Mouse (Mus musculus) myocyte (in vitro differentiated cells): ENCODE measurements around the gene Plxna2. TPM values are rescaled to one million over a fixed set of nuclear protein-coding genes. Genes with fewer than 3 reads are reported as not detected.

ENCODE experiments used
- H3K27me3 ChIP-seq: one replicate; pipeline ENCODE4 v1.6.1; 2011; ENCODE audit not compliant: control insufficient read depth, insufficient read depth, insufficient read length
- H3K36me3 ChIP-seq: one replicate; pipeline ENCODE4 v1.6.1; 2011; ENCODE audit not compliant: control insufficient read depth, insufficient read depth
- H3K4me2 ChIP-seq: one replicate; pipeline ENCODE4 v1.6.1; 2011; ENCODE audit warnings: low read depth, control low read depth
- H3K4me3 ChIP-seq: one replicate; pipeline ENCODE4 v1.5.1; 2011; ENCODE audit warnings: mild to moderate bottlenecking, control low read depth, moderate library complexity
- H3K79me2 ChIP-seq: one replicate; pipeline ENCODE4 v1.6.1; 2011; ENCODE audit not compliant: control insufficient read depth, insufficient read depth
- H3ac ChIP-seq: one replicate; pipeline ENCODE4 v1.6.1; 2011; ENCODE audit not compliant: control insufficient read depth, insufficient read length
- CEBPB ChIP-seq: IDR thresholded peaks from 2 replicates; pipeline ENCODE4 v1.6.1; 2011; ENCODE audit warnings: mild to moderate bottlenecking, moderate library complexity; ENCODE audit not compliant: poor library complexity, insufficient read depth, severe bottlenecking
- E2F4 ChIP-seq: IDR thresholded peaks from one replicate; pipeline ENCODE4 v1.6.1; 2011; ENCODE audit warnings: mild to moderate bottlenecking, control low read depth, moderate library complexity; ENCODE audit not compliant: insufficient read depth
- MAX ChIP-seq: IDR thresholded peaks from one replicate; pipeline ENCODE4 v1.6.1; 2011; ENCODE audit warnings: low read depth, mild to moderate bottlenecking, control low read depth
- MYOD1 ChIP-seq, 3 experiments: IDR thresholded peaks; one replicate each; pipeline ENCODE4 v1.6.1; 2011; ENCODE audit warnings: control low read depth in 2 of 3, low read depth in 2 of 3, mild to moderate bottlenecking in 2 of 3, moderate library complexity in 1 of 3; ENCODE audit not compliant: insufficient read length in 2 of 3, control insufficient read depth in 1 of 3
- MYOG ChIP-seq, 3 experiments: IDR thresholded peaks; one replicate each; pipeline ENCODE4 v1.6.1; 2011; ENCODE audit warnings: control low read depth in 2 of 3, low read depth in 2 of 3, mild to moderate bottlenecking in 2 of 3; ENCODE audit not compliant: insufficient read length in 2 of 3, control insufficient read depth in 1 of 3, insufficient read depth in 1 of 3
- POLR2A ChIP-seq: IDR thresholded peaks from one replicate; pipeline ENCODE4 v1.6.1; 2011; ENCODE audit warnings: low read depth, mild to moderate bottlenecking, control low read depth, moderate library complexity; ENCODE audit not compliant: insufficient read length
- POLR2AphosphoS2 ChIP-seq: IDR thresholded peaks from one replicate; pipeline ENCODE4 v1.6.1; 2011; ENCODE audit warnings: low read depth, control low read depth; ENCODE audit not compliant: insufficient read length
- REST ChIP-seq: IDR thresholded peaks from one replicate; pipeline ENCODE4 v1.6.1; 2011; ENCODE audit warnings: mild to moderate bottlenecking, control low read depth, moderate library complexity; ENCODE audit not compliant: insufficient read depth, insufficient read length
- SRF ChIP-seq: IDR thresholded peaks from one replicate; pipeline ENCODE4 v1.6.1; 2011; ENCODE audit warnings: low read depth; ENCODE audit not compliant: control insufficient read depth, insufficient read length
- TCF12 ChIP-seq: IDR thresholded peaks from one replicate; pipeline ENCODE4 v1.6.1; 2011; ENCODE audit warnings: mild to moderate bottlenecking, control low read depth; ENCODE audit not compliant: poor library complexity, insufficient read depth, severe bottlenecking
- TCF3 ChIP-seq: IDR thresholded peaks from one replicate; pipeline ENCODE4 v1.6.1; 2011; ENCODE audit warnings: low read depth, control low read depth; ENCODE audit not compliant: insufficient read length
- USF1 ChIP-seq: IDR thresholded peaks from one replicate; pipeline ENCODE4 v1.6.1; 2011; ENCODE audit warnings: low read depth, mild to moderate bottlenecking, control low read depth, moderate library complexity
- polyA plus RNA-seq: library from polyadenylated mRNA; unstranded; fragments of >200 nt; fragmentation: generic; extraction: Trizol; gene quantifications from one replicate; pipeline ENCODE4 v1.2.1, GENCODE M21; 2012; ENCODE audit warnings: missing spikeins

Gene Plxna2
- polyA plus RNA-seq, 1 experiment, result 3.6 TPM

DNA sequence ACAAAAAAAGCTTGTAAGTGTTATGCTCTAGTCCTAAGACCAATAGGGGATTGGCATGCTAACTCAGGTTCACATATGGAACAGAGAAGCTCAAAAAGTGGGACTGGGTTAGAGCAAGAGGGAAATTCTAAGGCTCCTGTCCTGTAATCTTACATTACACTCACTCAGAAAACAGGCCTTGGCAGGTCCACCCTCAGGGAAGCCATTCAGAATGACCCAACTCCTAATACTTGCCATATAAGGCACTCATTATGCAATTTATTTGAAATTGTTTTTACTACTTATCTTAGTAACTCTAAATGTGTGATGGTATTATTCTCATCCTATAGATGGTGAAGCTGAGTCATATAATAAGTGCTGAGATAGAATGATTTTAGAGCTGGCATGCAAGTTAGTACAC is 146.9 kb downstream of the Plxna2 start:
- no peaks in the 10 kb centered on the region for H3K27me3 ChIP-seq
- no peak overlapping the region for H3ac ChIP-seq
- TF ChIP-seq TCF12 (no peak), MAX (no peak), MYOG (IDR thresholded peaks at IDR 0.05; ENCODE audit: control insufficient read depth in 1 of 3, insufficient read depth in 1 of 3, insufficient read length in 2 of 3, low read depth in 2 of 3) (no peak), CEBPB (no peak), REST (no peak), USF1 (no peak), E2F4 (no peak), MYOD1 (IDR thresholded peaks at IDR 0.05; ENCODE audit: control insufficient read depth in 1 of 3, insufficient read length in 2 of 3, low read depth in 2 of 3) (no peak), POLR2A (no peak), POLR2AphosphoS2 (no peak), SRF (no peak), TCF3 (no peak)
- no peaks in the 10 kb centered on the region for H3K79me2 ChIP-seq
- no peak overlapping the region for H3K4me2 ChIP-seq
- H3K4me3 ChIP-seq, result no peak overlapping the region
- peaks cover 27% of the 10 kb centered on the region for H3K36me3 ChIP-seq

DNA sequence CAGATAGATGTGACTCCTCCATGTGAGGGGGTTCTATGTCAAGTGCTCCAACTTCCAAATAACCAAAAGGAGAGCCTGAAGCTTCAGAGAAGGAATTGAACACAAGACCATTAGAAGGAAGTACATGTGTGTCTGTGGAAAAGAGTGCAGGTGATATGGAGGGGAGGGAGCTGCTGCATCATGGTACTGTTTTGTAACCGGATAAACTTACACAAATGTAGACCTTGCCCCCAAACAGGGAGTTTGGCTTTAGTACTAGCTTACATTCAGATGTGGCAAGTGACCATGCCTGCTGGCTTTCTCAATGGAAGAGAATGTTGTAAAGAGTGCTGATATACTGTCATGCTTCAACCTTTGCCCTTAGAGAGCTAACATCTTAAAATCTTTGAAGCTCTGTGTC is 150.8 kb downstream of the Plxna2 start:
- Histone ChIP-seq H3ac (no peak overlapping the region), H3K4me3 (no peak overlapping the region), H3K79me2 (no peaks in the 10 kb centered on the region), H3K4me2 (no peak overlapping the region), H3K27me3 (no peaks in the 10 kb centered on the region), H3K36me3 (peaks cover 29% of the 10 kb centered on the region)
- TF ChIP-seq CEBPB (no peak), TCF3 (no peak), E2F4 (no peak), USF1 (no peak), POLR2A (no peak), SRF (no peak), MYOD1 (IDR thresholded peaks at IDR 0.05; ENCODE audit: control insufficient read depth in 1 of 3, insufficient read length in 2 of 3, low read depth in 2 of 3) (no peak), REST (no peak), MYOG (IDR thresholded peaks at IDR 0.05; ENCODE audit: control insufficient read depth in 1 of 3, insufficient read depth in 1 of 3, insufficient read length in 2 of 3, low read depth in 2 of 3) (no peak), POLR2AphosphoS2 (no peak), MAX (no peak), TCF12 (no peak)

DNA sequence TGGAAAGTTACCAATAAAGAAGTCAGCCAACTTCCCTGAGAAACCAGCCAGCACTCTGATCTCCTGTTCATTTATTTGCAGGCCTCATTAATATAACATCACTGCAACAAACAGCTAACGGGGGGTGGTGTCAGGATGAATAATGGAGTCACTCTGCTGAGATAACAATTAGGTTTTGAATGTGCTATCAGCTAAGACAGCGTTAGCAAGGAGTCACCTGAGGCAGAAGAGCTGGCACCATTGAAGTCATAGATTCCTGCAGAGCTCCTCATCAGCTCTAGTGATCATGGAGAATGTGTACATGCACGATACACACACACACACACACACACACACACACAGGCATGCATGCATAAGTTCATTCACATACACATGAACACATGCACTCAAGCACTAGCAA is 154.0 kb downstream of the Plxna2 start:
- H3K4me2 ChIP-seq, result no peak overlapping the region
- no peaks in the 10 kb centered on the region for H3K79me2 ChIP-seq
- no peak overlapping the region for H3K4me3 ChIP-seq
- H3K27me3 ChIP-seq, result no peaks in the 10 kb centered on the region
- no peak for TF ChIP-seq MYOD1 (IDR thresholded peaks at IDR 0.05; ENCODE audit: control insufficient read depth in 1 of 3, insufficient read length in 2 of 3, low read depth in 2 of 3)
- peaks cover 18% of the 10 kb centered on the region for H3K36me3 ChIP-seq
- no peak overlapping the region for H3ac ChIP-seq

DNA sequence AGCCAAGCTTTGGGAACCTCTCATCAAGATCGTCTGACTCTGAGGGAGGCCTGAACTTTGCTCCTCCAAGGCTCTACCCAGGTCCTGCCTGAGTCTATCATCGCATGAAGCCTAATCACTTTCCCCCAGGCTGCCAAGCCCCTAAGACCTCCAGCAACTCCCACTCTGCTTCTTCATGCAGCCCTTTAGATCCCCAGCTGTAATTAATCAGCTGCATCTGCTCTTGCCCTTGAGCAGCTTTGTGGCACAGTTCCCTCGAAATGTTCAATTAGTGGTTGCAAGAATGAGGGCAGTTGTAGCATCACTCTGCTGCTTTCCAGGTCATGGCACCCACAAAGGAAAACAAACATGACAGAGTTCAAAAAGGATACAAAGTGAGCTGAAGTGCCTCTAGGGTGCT is 155.9 kb downstream of the Plxna2 start:
- Histone ChIP-seq H3K36me3 (peaks cover 8% of the 10 kb centered on the region), H3K4me2 (no peak overlapping the region), H3K4me3 (no peak overlapping the region), H3K27me3 (no peaks in the 10 kb centered on the region), H3ac (no peak overlapping the region), H3K79me2 (no peaks in the 10 kb centered on the region)
- no peak for TF ChIP-seq POLR2AphosphoS2
- no peak for TF ChIP-seq REST
- TF ChIP-seq SRF, result no peak
- no peak for TF ChIP-seq E2F4
- no peak for TF ChIP-seq POLR2A
- TF ChIP-seq TCF3, result no peak
- no peak for TF ChIP-seq USF1
- TF ChIP-seq MYOG (IDR thresholded peaks at IDR 0.05; ENCODE audit: control insufficient read depth in 1 of 3, insufficient read depth in 1 of 3, insufficient read length in 2 of 3, low read depth in 2 of 3), result no peak
- no peak for TF ChIP-seq TCF12
- TF ChIP-seq MAX, result no peak

DNA sequence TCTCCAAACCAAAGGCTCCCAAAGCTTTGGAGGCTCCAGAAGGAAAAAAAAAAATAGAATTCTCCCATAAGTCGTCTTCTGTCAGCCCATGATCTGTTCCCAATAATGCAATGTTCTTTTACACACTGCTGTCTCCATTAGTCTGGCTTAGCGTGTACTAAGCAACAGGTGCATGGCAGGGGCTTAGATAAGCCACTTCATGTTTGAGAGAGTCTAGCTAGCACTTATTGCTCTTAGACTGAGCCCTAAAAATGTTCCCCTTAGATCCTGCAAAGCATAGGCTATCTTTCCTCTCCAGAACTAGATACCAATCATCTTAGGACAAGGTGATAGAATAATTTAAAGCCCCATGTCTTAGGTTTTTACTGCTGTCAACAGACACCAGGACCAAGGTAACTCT is 156.3 kb downstream of the Plxna2 start:
- no peak overlapping the region for H3K4me3 ChIP-seq
- no peak overlapping the region for H3ac ChIP-seq
- H3K27me3 ChIP-seq, result no peaks in the 10 kb centered on the region
- H3K79me2 ChIP-seq, result no peaks in the 10 kb centered on the region
- no peak for TF ChIP-seq E2F4
- TF ChIP-seq MAX, result no peak
- no peak for TF ChIP-seq USF1
- TF ChIP-seq CEBPB, result no peak
- TF ChIP-seq REST, result no peak
- no peak for TF ChIP-seq SRF
- TF ChIP-seq MYOG (IDR thresholded peaks at IDR 0.05; ENCODE audit: control insufficient read depth in 1 of 3, insufficient read depth in 1 of 3, insufficient read length in 2 of 3, low read depth in 2 of 3), result no peak
- no peak for TF ChIP-seq MYOD1 (IDR thresholded peaks at IDR 0.05; ENCODE audit: control insufficient read depth in 1 of 3, insufficient read length in 2 of 3, low read depth in 2 of 3)
- TF ChIP-seq POLR2AphosphoS2, result no peak
- TF ChIP-seq TCF3, result no peak
- TF ChIP-seq TCF12, result no peak
- TF ChIP-seq POLR2A, result no peak
- H3K36me3 ChIP-seq, result peaks cover 7% of the 10 kb centered on the region
- H3K4me2 ChIP-seq, result no peak overlapping the region
